In the genomic region with DNA sequence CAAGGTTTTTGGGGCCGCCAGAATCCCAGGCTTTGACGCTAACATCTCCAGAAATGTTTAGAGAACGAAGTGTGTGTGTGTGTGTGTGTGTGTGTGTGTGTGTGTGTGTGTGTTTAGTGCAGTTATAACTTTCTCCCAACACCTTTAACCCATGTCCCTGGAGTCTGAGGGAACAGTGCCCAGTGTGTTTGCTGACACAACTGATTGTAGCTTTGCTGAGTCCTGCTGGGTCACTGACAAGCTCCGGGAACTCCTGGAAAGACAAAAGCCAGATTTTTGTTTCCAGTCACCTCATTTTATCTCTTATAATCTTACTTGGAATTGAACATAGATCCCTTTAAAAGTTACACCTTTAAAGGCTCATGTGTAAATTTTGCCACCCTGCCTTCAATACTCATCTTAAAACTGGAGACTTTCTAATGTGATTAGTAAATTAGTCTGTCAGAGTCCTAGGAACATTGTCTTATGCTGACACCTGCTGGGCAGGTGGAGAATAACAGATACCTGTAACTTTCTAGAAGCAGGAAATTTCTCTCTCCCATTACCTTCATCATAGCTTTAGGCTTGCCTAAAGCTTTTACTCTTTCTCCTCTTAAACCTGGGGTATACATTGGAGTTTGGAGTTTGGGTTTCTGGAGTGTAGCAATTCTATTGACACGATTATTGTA, we compare ENCODE assay signal across 9 mouse cellular contexts. TPM values are rescaled to one million over a fixed set of nuclear protein-coding genes. Genes with fewer than 3 reads are reported as not detected.
DNase-seq lines count a peak whose midpoint lies in the region; ATAC-seq and TF ChIP-seq lines count a peak whose summit lies in the region.
"Had no signal": no experiment of that assay in that cellular context is flagged by ENCODE, and none has a peak within 500 bp of the region (broad histone marks: within the 10 kb centered on the region; RNA-seq: fewer than 3 reads in every experiment).

No protein-coding gene starts in this region.

- ATAC-seq in cerebellum, adult (ENCODE audit: insufficient number of reproducible peaks, low FRiP score, low TSS enrichment), result 0 out of 2 replicates have a peak, but pooled peaks have one; percentile 50
- no peak for ATAC-seq in limb, embryonic 11.5 days (ENCODE audit: insufficient number of reproducible peaks, low FRiP score, low TSS enrichment, low read depth)
- ATAC-seq in erythroid progenitor cell, adult 5-6 weeks (replicated peaks; ENCODE audit: low FRiP score, poor library complexity, severe bottlenecking), result peak; percentile 55; the same call in 1 of the 2 replicates

- H3K27ac ChIP-seq in limb, embryonic 11.5 days (replicated peaks; ENCODE audit: low read depth, low read length), result no peak overlapping the region
- H3K27ac ChIP-seq in limb, embryonic 10.5 days, result no peak overlapping the region
- H3K27ac ChIP-seq: midbrain, embryonic 12.5 days had no signal

- H3K36me3 ChIP-seq in limb, embryonic 11.5 days (ENCODE audit: control insufficient read depth, insufficient read depth, low read length), result no peaks in the 10 kb centered on the region
- no peaks in the 10 kb centered on the region for H3K36me3 ChIP-seq in limb, embryonic 10.5 days
- H3K36me3 ChIP-seq: midbrain, embryonic 12.5 days had no signal

- no peak overlapping the region for H3K9ac ChIP-seq in limb, embryonic 11.5 days (ENCODE audit: low read length)
- H3K9ac ChIP-seq: midbrain, embryonic 12.5 days had no signal

- no peaks in the 10 kb centered on the region for H3K27me3 ChIP-seq in limb, embryonic 11.5 days (ENCODE audit: control insufficient read depth, insufficient read depth, low read length)
- H3K27me3 ChIP-seq in limb, embryonic 10.5 days (ENCODE audit: low read depth, poor library complexity, severe bottlenecking), result no peaks in the 10 kb centered on the region
- H3K27me3 ChIP-seq: midbrain, embryonic 12.5 days had no signal

- H3K4me2 ChIP-seq in limb, embryonic 11.5 days (ENCODE audit: low read depth, severe bottlenecking), result no peak overlapping the region
- H3K4me2 ChIP-seq: midbrain, embryonic 12.5 days had no signal

- WGBS in limb, embryonic 11.5 days, result 76% methylated on average over 5 of the region's 5 CpGs
- whole genome bisulfite sequencing in limb, embryonic 10.5 days, result 78% methylated on average over 5 of the region's 5 CpGs
- 65% methylated on average over 5 of the region's 5 CpGs for WGBS in lung, adult 2 months

- no peaks in the 10 kb centered on the region for H3K4me1 ChIP-seq in limb, embryonic 11.5 days (ENCODE audit: control insufficient read depth, insufficient read depth, low read length)
- H3K4me1 ChIP-seq in limb, embryonic 10.5 days, result no peaks in the 10 kb centered on the region
- H3K4me1 ChIP-seq in lung, adult 2 months (ENCODE audit: control insufficient read depth, insufficient read depth, low read length), result no peaks in the 10 kb centered on the region
- H3K4me1 ChIP-seq: midbrain, embryonic 12.5 days had no signal

- no peak overlapping the region for H3K4me3 ChIP-seq in limb, embryonic 11.5 days (ENCODE audit: low read depth, low read length)
- no peak overlapping the region for H3K4me3 ChIP-seq in limb, embryonic 10.5 days
- H3K4me3 ChIP-seq in lung, adult 2 months (replicated peaks; ENCODE audit: extremely low read depth, low read depth, low read length), result no peak overlapping the region
- H3K4me3 ChIP-seq: midbrain, embryonic 12.5 days had no signal

- no peak for TF ChIP-seq POLR2A in lung, adult 2 months (IDR thresholded peaks at IDR 0.05; ENCODE audit: borderline replicate concordance, extremely low read depth, low read depth, low read length)

- no peak for DNase-seq in cerebellum, adult 11-12 months
- peak; percentile 44 for DNase-seq in limb, embryonic 11.5 days (ENCODE audit: low spot score)
- DNase-seq in limb, embryonic 10.5 days (ENCODE audit: low spot score), result no peak
- peak; percentile 63 for DNase-seq in brain, adult 2 months (ENCODE audit: low read depth, low spot score)
- peak; percentile 23 for DNase-seq in lung, adult 2 months
- DNase-seq in thymus, postnatal 0 days (ENCODE audit: low spot score), result peak; percentile 65

- TF ChIP-seq CTCF in lung, adult 2 months (IDR thresholded peaks at IDR 0.05; ENCODE audit: insufficient read depth, low read length), result no peak

- no peaks in the 10 kb centered on the region for H3K9me3 ChIP-seq in limb, embryonic 11.5 days (ENCODE audit: control insufficient read depth, low read length)
- H3K9me3 ChIP-seq in limb, embryonic 10.5 days (replicated peaks), result no peaks in the 10 kb centered on the region
- H3K9me3 ChIP-seq: midbrain, embryonic 12.5 days had no signal

RNA-seq across cellular contexts. Expression of gene Pik3cg, which starts 37.2 kb away (rescaled TPM):
- polyA plus RNA-seq in limb, embryonic 11.5 days (2014; fragmentation: Nextera tagmentation; extraction: Ambion mirVana), result 1.3 and 1.9 TPM in 2 replicates
- polyA plus RNA-seq in limb, embryonic 10.5 days (2016; fragmentation: Nextera tagmentation; extraction: Ambion mirVana), result 0.55 and 0.91 TPM in 2 replicates
- total RNA-seq in erythroid progenitor cell, adult 5-6 weeks (2015; ENCODE audit: low replicate concordance), result 22.6 and 34.6 TPM in 2 replicates
- total RNA-seq in erythroid progenitor cell, adult 5-6 weeks (2017; ENCODE audit: low replicate concordance), result 7.6 and 10.6 TPM in 2 replicates
- polyA plus RNA-seq in lung, adult 2 months (2012; rRNA removed), result 3.2 and 4.9 TPM in 2 replicates
- 24.4 and 25.3 TPM in 2 replicates for polyA plus RNA-seq in thymus, postnatal 0 days (2015; fragmentation: Nextera tagmentation; extraction: Ambion mirVana)

Comparison
In these comparisons a context has a peak if more than half of its experiments do, and no peak if none do; other contexts are left out.
1. DNase-seq: peak in limb, embryonic 11.5 days (single experiment), brain, adult 2 months (single experiment), lung, adult 2 months (single experiment) and thymus, postnatal 0 days (single experiment); none in cerebellum, adult 11-12 months (single experiment) and limb, embryonic 10.5 days (single experiment).